Mouse (Mus musculus): ENCODE results near the gene Slc44a3.

- no peak for TF ChIP-seq CTCF (IDR thresholded peaks at IDR 0.05; ENCODE audit: low read depth, low read length)
- no peak for TF ChIP-seq EP300 (IDR thresholded peaks at IDR 0.05; ENCODE audit: insufficient read depth, low read depth, low read length)
Observed at GRCm38 (mm10) chr3:121579402-121579801, 47.2 kb upstream of the Slc44a3 start.
